Mouse (Mus musculus): ENCODE data around the gene 1700057G04Rik.

DNA sequence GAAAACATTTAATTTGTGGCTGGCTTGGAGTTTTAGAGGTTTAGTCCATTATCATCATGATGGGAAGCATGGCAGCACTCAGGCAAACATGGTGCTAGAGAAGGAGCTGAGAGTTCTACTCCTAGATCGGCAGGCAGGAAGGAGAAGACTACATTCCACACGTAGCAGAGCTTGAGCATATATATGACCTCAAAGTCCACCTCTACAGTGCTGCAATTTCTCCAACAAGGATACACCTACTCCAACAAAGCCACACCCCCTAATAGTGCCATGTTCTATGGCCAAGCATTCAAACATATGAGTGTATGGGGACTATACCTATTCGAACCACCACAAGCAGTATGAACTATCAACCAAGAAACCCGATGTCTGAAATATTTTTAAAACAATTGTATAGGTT, 22.2 kb downstream of the 1700057G04Rik start:
- TF ChIP-seq CTCF (IDR thresholded peaks at IDR 0.05) (no peak), EP300 (IDR thresholded peaks at IDR 0.05) (no peak)
